Mouse (Mus musculus) MEL (cell line): ENCODE results near the gene Wdr45. TPM values are rescaled to one million over a fixed set of nuclear protein-coding genes. Genes with fewer than 3 reads are reported as not detected.

ENCODE experiments used
- DNase-seq: peaks from one replicate; pipeline ENCODE4 v3.0.0; 2011; ENCODE audit warnings: low read depth, low spot score
- H3K27ac ChIP-seq: 2 replicates; pipeline ENCODE4 v1.5.1; 2012; ENCODE audit warnings: low read depth, mild to moderate bottlenecking, control low read depth, low read length, moderate library complexity; ENCODE audit not compliant: control insufficient read depth
- H3K27me3 ChIP-seq, 2 experiments: fragments of 150-350 bp in 1 of 2; sonication (generic) in 1 of 2; 2 replicates each; pipeline ENCODE4 v1.6.1; 2012; ENCODE audit warnings: low read length in 2 of 2, mild to moderate bottlenecking in 2 of 2, improper control_type of control experiment in 1 of 2, moderate library complexity in 1 of 2; ENCODE audit not compliant: insufficient read depth in 2 of 2, control insufficient read depth in 1 of 2
- H3K36me3 ChIP-seq, 2 experiments: 2 replicates each; pipeline ENCODE4 v1.6.1; 2012 to 2014; ENCODE audit warnings: low read length in 2 of 2, improper control_type of control experiment in 1 of 2, inconsistent platforms in 1 of 2, mild to moderate bottlenecking in 1 of 2; ENCODE audit not compliant: insufficient read depth in 2 of 2, control insufficient read depth in 1 of 2
- H3K4me1 ChIP-seq, 2 experiments: fragments of 150-350 bp in 1 of 2; sonication (generic) in 1 of 2; 2 replicates each; pipeline ENCODE4 v1.6.1; 2012; ENCODE audit warnings: low read length in 2 of 2, improper control_type of control experiment in 1 of 2, mild to moderate bottlenecking in 1 of 2; ENCODE audit not compliant: insufficient read depth in 2 of 2, control insufficient read depth in 1 of 2
- H3K4me3 ChIP-seq, 2 experiments: fragments of 150-350 bp in 1 of 2; sonication (generic) in 1 of 2; 2 replicates each; pipeline ENCODE4 v1.5.1; 2012; ENCODE audit warnings: low read depth in 2 of 2, low read length in 2 of 2, mild to moderate bottlenecking in 2 of 2, moderate library complexity in 2 of 2, control low read depth in 1 of 2, improper control_type of control experiment in 1 of 2; ENCODE audit not compliant: control insufficient read depth in 1 of 2, insufficient read depth in 1 of 2
- H3K79me2 ChIP-seq: 2 replicates; pipeline ENCODE4 v1.6.1; 2012; ENCODE audit warnings: mild to moderate bottlenecking, low read length, moderate library complexity; ENCODE audit not compliant: control insufficient read depth, poor library complexity, insufficient read depth
- H3K9ac ChIP-seq: 2 replicates; pipeline ENCODE4 v1.6.1; 2012; ENCODE audit warnings: low read depth, mild to moderate bottlenecking, control low read depth, low read length, moderate library complexity; ENCODE audit not compliant: control insufficient read depth, poor library complexity, severe bottlenecking
- H3K9me3 ChIP-seq: fragments of 150-350 bp; sonication (generic); replicated peaks from 2 replicates; pipeline ENCODE4 v1.6.1; 2012; ENCODE audit warnings: mild to moderate bottlenecking, low read length, improper control_type of control experiment, moderate library complexity; ENCODE audit not compliant: insufficient read depth
- BHLHE40 ChIP-seq: IDR thresholded peaks from 2 replicates; pipeline ENCODE4 v1.6.1; 2012; ENCODE audit warnings: low read depth, mild to moderate bottlenecking, inconsistent platforms, low read length, improper control_type of control experiment, borderline replicate concordance
- CHD1 ChIP-seq: IDR thresholded peaks from 2 replicates; pipeline ENCODE4 v1.6.1; 2012; ENCODE audit warnings: low read depth, mild to moderate bottlenecking, inconsistent platforms, low read length, improper control_type of control experiment
- CHD2 ChIP-seq: IDR thresholded peaks from 2 replicates; pipeline ENCODE4 v1.6.1; 2011; ENCODE audit warnings: low read length, improper control_type of control experiment
- CTCF ChIP-seq, 3 experiments: IDR thresholded peaks in 2 of 3; conservative IDR thresholded peaks in 1 of 3; 2 replicates each; pipeline ENCODE4 v1.5.1; 2011 to 2012; ENCODE audit warnings: low read length in 3 of 3, low read depth in 2 of 3, mild to moderate bottlenecking in 2 of 3, improper control_type of control experiment in 1 of 3, inconsistent platforms in 1 of 3, mixed read lengths in 1 of 3, moderate library complexity in 1 of 3; ENCODE audit not compliant: control insufficient read depth in 1 of 3, insufficient read depth in 1 of 3, poor library complexity in 1 of 3, severe bottlenecking in 1 of 3
- E2F4 ChIP-seq: IDR thresholded peaks from 2 replicates; pipeline ENCODE4 v1.6.1; 2011; ENCODE audit warnings: low read depth, low read length, improper control_type of control experiment, borderline replicate concordance
- ELF1 ChIP-seq: IDR thresholded peaks from 2 replicates; pipeline ENCODE4 v1.6.1; 2014; ENCODE audit warnings: low read depth, mild to moderate bottlenecking, inconsistent platforms, low read length, improper control_type of control experiment, moderate library complexity
- EP300 ChIP-seq, 2 experiments: IDR thresholded peaks; 2 replicates each; pipeline ENCODE4 v1.6.1; 2011; ENCODE audit warnings: improper control_type of control experiment in 2 of 2, low read length in 2 of 2, low read depth in 1 of 2, mild to moderate bottlenecking in 1 of 2
- ETS1 ChIP-seq: IDR thresholded peaks from 2 replicates; pipeline ENCODE4 v1.6.1; 2012; ENCODE audit warnings: low read depth, mild to moderate bottlenecking, inconsistent platforms, low read length, improper control_type of control experiment, moderate library complexity
- GATA1 ChIP-seq: IDR thresholded peaks from 2 replicates; pipeline ENCODE4 v1.6.1; 2011; ENCODE audit warnings: low read depth, low read length, improper control_type of control experiment
- JUND ChIP-seq: IDR thresholded peaks from 2 replicates; pipeline ENCODE4 v1.6.1; 2011; ENCODE audit warnings: low read depth, mild to moderate bottlenecking, improper control_type of control experiment, low read length
- MAFK ChIP-seq: IDR thresholded peaks from 2 replicates; pipeline ENCODE4 v1.6.1; 2011; ENCODE audit warnings: low read depth, mild to moderate bottlenecking, low read length, improper control_type of control experiment, borderline replicate concordance
- MAX ChIP-seq: IDR thresholded peaks from 2 replicates; pipeline ENCODE4 v1.6.1; 2011; ENCODE audit warnings: low read length, improper control_type of control experiment
- MEF2A ChIP-seq: IDR thresholded peaks from 2 replicates; pipeline ENCODE4 v1.6.1; 2014; ENCODE audit warnings: low read depth, mild to moderate bottlenecking, inconsistent platforms, low read length, improper control_type of control experiment; ENCODE audit not compliant: poor library complexity, insufficient replicate concordance, severe bottlenecking; ENCODE audit errors: extremely low read depth
- MXI1 ChIP-seq: IDR thresholded peaks from 2 replicates; pipeline ENCODE4 v1.6.1; 2011; ENCODE audit warnings: mild to moderate bottlenecking, low read depth, low read length, improper control_type of control experiment
- MYC ChIP-seq: IDR thresholded peaks from 2 replicates; pipeline ENCODE4 v1.6.1; 2011; ENCODE audit warnings: low read depth, mild to moderate bottlenecking, low read length, improper control_type of control experiment, moderate library complexity
- NELFE ChIP-seq: IDR thresholded peaks from 2 replicates; pipeline ENCODE4 v1.6.1; 2011; ENCODE audit warnings: low read depth, low read length, improper control_type of control experiment
- POLR2A ChIP-seq, 2 experiments: IDR thresholded peaks; 2 replicates each; pipeline ENCODE4 v1.6.1; 2011 to 2012; ENCODE audit warnings: low read length in 2 of 2, mild to moderate bottlenecking in 2 of 2, control low read depth in 1 of 2, improper control_type of control experiment in 1 of 2, low read depth in 1 of 2, moderate library complexity in 1 of 2; ENCODE audit not compliant: control insufficient read depth in 1 of 2, insufficient read depth in 1 of 2, poor library complexity in 1 of 2
- RAD21 ChIP-seq: IDR thresholded peaks from 2 replicates; pipeline ENCODE4 v1.6.1; 2011; ENCODE audit warnings: mild to moderate bottlenecking, low read depth, low read length, improper control_type of control experiment
- SIN3A ChIP-seq: IDR thresholded peaks from 2 replicates; pipeline ENCODE4 v1.6.1; 2012; ENCODE audit warnings: low read length, improper control_type of control experiment, inconsistent platforms
- SMC3 ChIP-seq: IDR thresholded peaks from 2 replicates; pipeline ENCODE4 v1.6.1; 2011; ENCODE audit warnings: low read depth, low read length, improper control_type of control experiment
- TBP ChIP-seq: IDR thresholded peaks from 2 replicates; pipeline ENCODE4 v1.8.0; 2011; ENCODE audit warnings: low read depth, low read length, improper control_type of control experiment
- TCF12 ChIP-seq: IDR thresholded peaks from 2 replicates; pipeline ENCODE4 v1.6.1; 2014; ENCODE audit warnings: low read depth, mild to moderate bottlenecking, inconsistent platforms, low read length, improper control_type of control experiment, moderate library complexity
- USF1 ChIP-seq: IDR thresholded peaks from 2 replicates; pipeline ENCODE4 v1.6.1; 2014; ENCODE audit warnings: low read depth, mild to moderate bottlenecking, inconsistent platforms, low read length, improper control_type of control experiment, moderate library complexity
- ZC3H11A ChIP-seq: IDR thresholded peaks from 2 replicates; pipeline ENCODE4 v1.6.1; 2012; ENCODE audit warnings: low read depth, mild to moderate bottlenecking, inconsistent platforms, low read length, improper control_type of control experiment
- ZNF384 ChIP-seq: IDR thresholded peaks from 2 replicates; pipeline ENCODE4 v1.6.1; 2012; ENCODE audit warnings: low read depth, mild to moderate bottlenecking, inconsistent platforms, low read length, improper control_type of control experiment
- polyA plus RNA-seq, 2 experiments: library from polyadenylated mRNA; stranded (reverse) in 1 of 2; unstranded in 1 of 2; fragments of >175 nt in 1 of 2; fragments of >200 nt in 1 of 2; gene quantifications; 2 replicates each; pipeline versions ENCODE4 v1.2.1 to v1.2.4; 2012; ENCODE audit warnings: low replicate concordance in 2 of 2, low read depth in 1 of 2; ENCODE audit not compliant: insufficient read length in 2 of 2, insufficient read depth in 1 of 2, missing spikeins in 1 of 2
- total RNA-seq: library from RNA; depleted of rRNA; stranded (reverse); fragments of 300-350 nt; gene quantifications from 2 replicates; pipeline ENCODE4 v1.2.3, GENCODE M21; 2012

The Wdr45 gene
- total and polyA plus RNA-seq, 3 experiments = 13.9 to 36.1 TPM; not detected in 1

GRCm38 (mm10) chrX:7775501-7776205 is 61.5 kb downstream of the Wdr45 start (continued):
- TF ChIP-seq MEF2A (no peak), ZC3H11A (no peak)
- TF ChIP-seq, all 39 proteins: peak for 5

GRCm38 (mm10) chrX:7776329-7777082 is 62.4 kb downstream of the Wdr45 start:
- Histone ChIP-seq H3K27me3 (no peaks in the 10 kb centered on the region), H3K4me1 (peaks cover 18 to 36% of the 10 kb centered on the region in 2 experiments), H3K9ac (peak overlapping the region; percentile 70), H3K4me3 (peak overlapping the region in 1 of 2 experiments; percentile 20; a peak in 1 of 4 replicates), H3K9me3 (no peaks in the 10 kb centered on the region), H3K27ac (peak overlapping the region; percentile 95), H3K79me2 (no peaks in the 10 kb centered on the region; the same call in 1 of the 2 replicates), H3K36me3 (peaks cover 3 to 42% of the 10 kb centered on the region in 2 experiments; a peak in 2 of 4 replicates)
- peak; percentile 86 for DNase-seq
- TF ChIP-seq ZNF384 (no peak), E2F4 (no peak), USF1 (peak; percentile 43; the same call in 1 of the 2 replicates), SIN3A (peak; percentile 73; the same call in 1 of the 2 replicates), MYC (peak; percentile 98), CHD1 (peak; percentile 59; the same call in 1 of the 2 replicates), SMC3 (peak; percentile 70), CHD2 (no peak), TBP (no peak), JUND (0 out of 2 replicates have a peak, but pooled peaks have one; percentile 36), EP300 (IDR thresholded peaks at IDR 0.05; ENCODE audit: low read depth in 1 of 2, low read length in 2 of 2) (peak in 1 of 2 experiments; percentile 44; a peak in 2 of 4 replicates), GATA1 (0 out of 2 replicates have a peak, but pooled peaks have one; percentile 2), TCF12 (peak; percentile 25; the same call in 1 of the 2 replicates), POLR2A (IDR thresholded peaks at IDR 0.05; ENCODE audit: control insufficient read depth in 1 of 2, insufficient read depth in 1 of 2, low read depth in 1 of 2, low read length in 2 of 2, poor library complexity in 1 of 2) (peak in 1 of 2 experiments; percentile 42; a peak in 1 of 4 replicates), RAD21 (peak; percentile 34; the same call in 1 of the 2 replicates), ELF1 (no peak), BHLHE40 (peak; percentile 46), ZC3H11A (0 out of 2 replicates have a peak, but pooled peaks have one; percentile 32), MAFK (no peak), ETS1 (0 out of 2 replicates have a peak, but pooled peaks have one; percentile 34), MXI1 (peak; percentile 98), MAX (peak; percentile 97), CTCF (IDR thresholded peaks at IDR 0.05 in 2 of 3, conservative IDR thresholded peaks at IDR 0.05 in 1 of 3; ENCODE audit: control insufficient read depth in 1 of 3, insufficient read depth in 1 of 3, low read depth in 2 of 3, low read length in 3 of 3, poor library complexity in 1 of 3, severe bottlenecking in 1 of 3) (peak; percentile 71 to 96 (median 82)), NELFE (peak; percentile 41; the same call in 1 of the 2 replicates)
- TF ChIP-seq, all 39 proteins: peak for 18
